Mouse (Mus musculus) limb, embryonic 12.5 days (tissue): Measurements from ENCODE around the gene Cadm3. TPM values are rescaled to one million over a fixed set of nuclear protein-coding genes. Genes with fewer than 3 reads are reported as not detected.
A peak's percentile ranks its signal among the peaks of the same experiment; 100 is the strongest.

Experiments used
- ATAC-seq: fragments of 200-750 bp; cut with Nextera tagmentation; 2 replicates; pipeline ENCODE4 v1.8.0; 2017; ENCODE audit warnings: low read depth, moderate TSS enrichment; ENCODE audit not compliant: insufficient number of reproducible peaks, insufficient read depth, low FRiP score, low TSS enrichment
- H3K27ac ChIP-seq: fragments of 300-500 bp; sonication (generic); 2 replicates; pipeline ENCODE4 v1.5.1; 2016; ENCODE audit warnings: mild to moderate bottlenecking, moderate library complexity
- H3K27me3 ChIP-seq: fragments of 300-500 bp; sonication (generic); 2 replicates; pipeline ENCODE4 v1.6.1; 2016; ENCODE audit warnings: mild to moderate bottlenecking, moderate library complexity
- H3K36me3 ChIP-seq: fragments of 300-500 bp; sonication (generic); 2 replicates; pipeline ENCODE4 v1.6.1; 2016; ENCODE audit warnings: mild to moderate bottlenecking, moderate library complexity
- H3K4me1 ChIP-seq: fragments of 300-500 bp; sonication (generic); replicated peaks from 2 replicates; pipeline ENCODE4 v1.6.1; 2016
- H3K4me2 ChIP-seq: fragments of 300-500 bp; sonication (generic); 2 replicates; pipeline ENCODE4 v1.6.1; 2016; ENCODE audit warnings: mild to moderate bottlenecking, moderate library complexity
- H3K4me3 ChIP-seq: fragments of 300-500 bp; sonication (generic); replicated peaks from 2 replicates; pipeline ENCODE4 v1.5.1; 2016; ENCODE audit warnings: mild to moderate bottlenecking
- H3K9ac ChIP-seq: fragments of 300-500 bp; sonication (generic); replicated peaks from 2 replicates; pipeline ENCODE4 v1.6.1; 2016; ENCODE audit warnings: mild to moderate bottlenecking, moderate library complexity
- H3K9me3 ChIP-seq: fragments of 300-500 bp; sonication (generic); 2 replicates; pipeline ENCODE4 v1.6.1; 2016; ENCODE audit warnings: mild to moderate bottlenecking, moderate library complexity
- WGBS: fragments of 180-500 bp; shearing (Covaris S2); methylation state at CpG from one replicate; pipeline ENCODE4 v1.1.7; 2016; 5-methylcytosine and 5-hydroxymethylcytosine counted together
- polyA plus RNA-seq: library from polyadenylated mRNA; unstranded; fragments of >200 nt; fragmentation: Nextera tagmentation; extraction: Ambion mirVana; gene quantifications from 2 replicates; pipeline ENCODE4 v1.2.1, GENCODE M21; 2016

Cadm3 gene
- polyA plus RNA-seq, result 0.50 and 0.61 TPM in 2 replicates

DNA sequence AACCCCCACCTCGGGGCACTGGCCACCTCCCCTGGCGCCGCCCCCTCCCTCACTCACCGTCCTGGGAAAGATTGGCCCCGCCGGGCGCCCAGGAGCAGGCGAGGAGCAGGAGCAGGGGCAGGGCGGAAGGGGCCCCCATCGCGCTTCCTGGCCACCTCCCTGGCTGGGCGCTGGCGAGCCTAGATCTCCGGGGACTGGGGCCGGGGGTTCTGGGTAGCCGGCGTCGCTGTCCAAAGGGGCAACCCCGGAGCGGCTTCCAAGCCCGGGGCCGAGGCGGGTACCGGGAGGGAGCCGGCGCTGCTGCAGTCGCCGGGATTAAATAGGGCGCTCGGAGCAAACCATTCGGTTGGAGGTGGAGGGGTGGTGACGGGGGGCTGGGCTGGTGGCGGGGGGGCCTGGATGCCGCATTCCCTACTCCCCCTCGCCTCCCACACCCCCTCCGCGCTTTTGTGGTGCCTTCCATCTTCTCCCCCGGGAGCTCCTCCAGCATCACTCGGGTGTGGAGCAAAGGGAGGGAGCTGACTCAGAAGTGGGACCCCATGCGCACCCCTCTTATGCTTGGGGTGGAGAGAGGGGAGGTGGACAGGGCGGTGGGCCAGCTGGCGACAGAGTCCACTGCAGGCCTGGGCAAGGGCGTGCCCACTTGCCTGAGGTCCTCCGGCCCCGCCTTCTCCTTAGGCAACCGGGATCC is at the start of gene Cadm3:
TSS of gene Cadm3 (minus strand) at position 340 of the 691 bp plus-strand sequence.
- peak; percentile 61; the same call in 1 of the 2 replicates for ATAC-seq
- Histone ChIP-seq H3K4me2 (peak within 1 kb of the TSS; percentile 95), H3K9me3 (no peaks in the 10 kb centered on the region), H3K9ac (peak within 1 kb of the TSS; percentile 53; the same call in 1 of the 2 replicates), H3K4me1 (peaks cover 21% of the 10 kb centered on the region), H3K4me3 (peak within 1 kb of the TSS; percentile 56), H3K27me3 (peaks cover 59% of the 10 kb centered on the region), H3K36me3 (no peaks in the 10 kb centered on the region), H3K27ac (no peak within 1 kb of the TSS)
- WGBS, result under 1% methylated on average over 46 of the region's 46 CpGs

DNA sequence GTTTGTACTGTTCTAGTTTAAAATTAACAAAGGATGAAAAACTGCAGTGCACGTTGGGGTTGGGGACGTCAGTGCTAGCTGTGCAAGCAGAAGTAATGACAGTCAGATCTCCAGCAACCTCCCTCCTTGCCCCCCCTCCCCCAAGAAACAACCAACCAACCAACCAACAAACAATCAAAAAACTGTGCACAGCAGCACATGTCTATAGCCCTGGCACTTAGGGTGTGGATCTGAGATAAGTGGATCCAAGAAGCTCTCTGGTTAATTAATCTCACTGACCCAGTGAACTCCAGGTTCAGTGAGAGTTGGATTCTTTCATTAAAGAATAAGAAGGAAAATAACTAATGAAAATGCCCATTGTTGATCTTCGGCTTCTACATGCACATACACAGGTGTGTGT is 47.1 kb upstream of the Cadm3 start:
- H3K4me1 ChIP-seq, result peaks cover 14% of the 10 kb centered on the region
- H3K9ac ChIP-seq, result no peak overlapping the region
- WGBS, result 56% methylated on average over 3 of the region's 3 CpGs
- H3K9me3 ChIP-seq, result no peaks in the 10 kb centered on the region
- ATAC-seq, result peak; percentile 45; the same call in 1 of the 2 replicates
- H3K27me3 ChIP-seq, result no peaks in the 10 kb centered on the region
- H3K4me2 ChIP-seq, result no peak overlapping the region
- H3K36me3 ChIP-seq, result no peaks in the 10 kb centered on the region
- no peak overlapping the region for H3K27ac ChIP-seq
- no peak overlapping the region for H3K4me3 ChIP-seq

DNA sequence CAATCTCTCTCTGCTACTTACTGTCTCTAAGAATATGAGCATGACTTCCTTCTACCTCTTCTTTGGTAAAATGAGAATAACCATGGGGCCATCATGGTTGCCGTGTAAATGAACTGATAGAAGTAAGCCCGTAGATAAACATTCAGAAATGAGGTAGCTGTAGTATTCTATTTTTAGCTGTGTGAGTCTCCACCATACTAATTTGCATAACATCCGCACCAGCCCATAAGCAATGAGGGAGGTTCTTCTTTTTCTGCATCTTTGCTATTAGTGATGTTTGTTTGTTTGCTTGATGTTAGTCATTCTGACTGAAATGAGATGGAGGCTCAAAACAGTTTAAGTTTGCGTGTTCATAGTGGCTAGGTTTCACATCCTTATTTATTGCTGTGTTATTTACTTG is 44.4 kb upstream of the Cadm3 start:
- ATAC-seq, result no peak
- Histone ChIP-seq H3K4me2 (no peak overlapping the region), H3K9me3 (no peaks in the 10 kb centered on the region), H3K27ac (no peak overlapping the region), H3K4me1 (peaks cover 9% of the 10 kb centered on the region; the same call in 1 of the 2 replicates), H3K36me3 (no peaks in the 10 kb centered on the region), H3K9ac (no peak overlapping the region), H3K27me3 (no peaks in the 10 kb centered on the region), H3K4me3 (no peak overlapping the region)
- WGBS, result 87% methylated on average over 4 of the region's 4 CpGs

DNA sequence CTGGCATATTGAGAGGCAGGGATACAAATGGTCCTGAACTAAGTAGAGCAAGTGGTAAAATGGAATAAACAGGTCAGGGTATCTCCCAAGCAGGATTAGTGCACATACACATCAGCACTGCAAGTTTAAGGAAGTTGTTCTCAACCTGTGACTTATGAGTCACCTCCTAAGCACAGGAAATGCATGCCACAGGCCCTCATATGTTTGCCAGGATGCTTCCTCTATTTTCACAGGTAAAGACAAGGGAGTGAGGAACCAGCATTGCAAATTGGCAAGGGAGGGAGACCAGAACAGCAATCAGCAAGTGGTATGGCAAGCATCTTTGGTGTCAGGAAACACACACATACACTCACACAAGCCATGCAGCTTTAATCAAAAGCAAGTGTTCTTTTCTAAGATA is 41.6 kb upstream of the Cadm3 start:
- H3K4me2 ChIP-seq, result no peak overlapping the region

DNA sequence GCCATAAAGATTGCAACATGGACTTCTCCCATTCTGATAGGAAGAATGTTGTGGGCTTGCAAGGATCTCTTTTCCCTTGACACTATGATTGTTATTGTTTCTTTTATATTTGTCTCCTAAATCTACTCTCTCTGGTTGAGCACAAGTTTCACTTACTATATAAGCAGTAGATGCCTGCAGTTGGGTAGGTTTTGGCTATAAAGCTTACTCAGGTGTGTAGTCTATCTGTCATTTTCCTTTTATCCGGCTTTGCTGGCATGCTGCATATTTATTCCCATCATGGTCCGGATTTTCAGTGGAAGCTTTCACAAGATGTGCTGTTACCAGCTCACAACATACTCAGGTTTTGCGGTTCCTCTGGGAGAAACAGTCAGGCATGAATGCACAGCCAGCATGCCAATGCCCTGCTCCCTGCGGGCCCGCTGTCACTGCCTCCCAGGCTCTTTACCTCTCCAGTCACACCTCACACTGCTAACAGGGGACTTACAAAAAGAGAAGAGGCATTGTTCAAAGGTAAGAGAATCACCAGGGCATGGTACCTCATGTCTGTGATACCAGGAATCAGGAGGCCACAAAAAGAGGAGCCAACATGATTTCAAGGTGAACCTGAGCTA is 37.3 kb upstream of the Cadm3 start:
- no peaks in the 10 kb centered on the region for H3K27me3 ChIP-seq
- ATAC-seq, result no peak
- H3K27ac ChIP-seq, result no peak overlapping the region
- H3K9me3 ChIP-seq, result no peaks in the 10 kb centered on the region
- H3K9ac ChIP-seq, result no peak overlapping the region
- H3K4me1 ChIP-seq, result no peaks in the 10 kb centered on the region
- no peaks in the 10 kb centered on the region for H3K36me3 ChIP-seq
- 89% methylated on average over 5 of the region's 5 CpGs for WGBS
- no peak overlapping the region for H3K4me2 ChIP-seq
- H3K4me3 ChIP-seq, result no peak overlapping the region

More for the DNA sequence above, 41.6 kb upstream of the Cadm3 start:
- Histone ChIP-seq H3K27ac (no peak overlapping the region), H3K27me3 (no peaks in the 10 kb centered on the region), H3K9ac (no peak overlapping the region), H3K4me3 (no peak overlapping the region), H3K9me3 (no peaks in the 10 kb centered on the region), H3K36me3 (no peaks in the 10 kb centered on the region), H3K4me1 (0 out of 2 replicates have a peak, but pooled peaks cover 6% of the 10 kb centered on the region)
- ATAC-seq, result no peak

DNA sequence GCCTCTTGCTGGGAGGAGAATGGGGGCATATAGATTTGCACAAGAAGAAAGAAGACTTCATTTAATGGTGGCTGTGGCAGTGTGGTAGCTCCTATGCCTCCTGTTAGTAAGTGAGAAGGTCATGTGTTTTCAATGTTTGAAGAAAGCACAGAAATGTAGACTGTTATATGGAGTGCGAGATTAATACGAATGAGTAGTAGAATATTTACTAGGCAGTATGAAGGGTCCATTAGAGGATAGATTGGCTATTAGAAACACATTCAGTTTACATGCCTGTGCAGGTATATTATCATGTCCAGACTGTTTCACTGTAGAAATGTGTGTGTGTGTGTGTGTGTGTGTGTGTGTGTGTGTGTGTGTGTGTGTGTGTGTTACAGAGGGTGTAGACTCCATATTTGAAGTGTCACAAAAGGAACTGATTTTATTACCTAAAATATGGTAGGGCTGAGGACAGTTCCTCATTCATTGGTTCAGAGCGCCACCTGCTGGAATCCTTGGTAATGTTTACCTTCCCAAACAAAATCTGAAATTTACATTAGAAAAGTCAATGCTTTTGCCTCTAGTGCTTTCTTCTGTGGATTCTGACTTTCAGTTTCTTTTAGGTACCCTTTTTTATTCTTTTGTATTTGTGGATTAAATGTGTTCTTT is 31.0 kb upstream of the Cadm3 start:
- H3K4me2 ChIP-seq, result no peak overlapping the region
- no peak for ATAC-seq
- 40% methylated on average over 3 of the region's 3 CpGs for WGBS

DNA sequence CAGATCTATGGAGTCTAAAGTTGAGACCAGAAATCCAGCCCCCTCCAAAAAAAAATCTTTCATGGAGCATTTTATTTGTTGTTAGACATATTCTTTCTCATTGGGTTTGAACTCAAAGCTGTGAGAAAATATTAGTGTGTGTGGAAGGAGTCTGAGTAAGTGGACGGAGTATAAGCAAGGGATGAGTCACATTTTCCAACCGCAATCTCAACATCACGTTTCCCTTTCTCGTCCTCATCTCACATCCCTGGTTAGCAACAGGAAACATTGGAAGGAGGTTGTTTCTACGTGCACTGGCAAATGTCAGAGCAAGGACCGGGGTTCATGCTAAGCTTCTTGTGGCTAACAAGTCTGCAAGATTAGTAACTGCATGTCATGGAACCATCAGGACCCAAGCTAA is 24.3 kb upstream of the Cadm3 start:
- no peak for ATAC-seq

More for the DNA sequence above, 31.0 kb upstream of the Cadm3 start:
- Histone ChIP-seq H3K27me3 (no peaks in the 10 kb centered on the region), H3K27ac (no peak overlapping the region), H3K4me1 (no peaks in the 10 kb centered on the region), H3K36me3 (no peaks in the 10 kb centered on the region), H3K9ac (no peak overlapping the region), H3K4me3 (no peak overlapping the region), H3K9me3 (no peaks in the 10 kb centered on the region)

DNA sequence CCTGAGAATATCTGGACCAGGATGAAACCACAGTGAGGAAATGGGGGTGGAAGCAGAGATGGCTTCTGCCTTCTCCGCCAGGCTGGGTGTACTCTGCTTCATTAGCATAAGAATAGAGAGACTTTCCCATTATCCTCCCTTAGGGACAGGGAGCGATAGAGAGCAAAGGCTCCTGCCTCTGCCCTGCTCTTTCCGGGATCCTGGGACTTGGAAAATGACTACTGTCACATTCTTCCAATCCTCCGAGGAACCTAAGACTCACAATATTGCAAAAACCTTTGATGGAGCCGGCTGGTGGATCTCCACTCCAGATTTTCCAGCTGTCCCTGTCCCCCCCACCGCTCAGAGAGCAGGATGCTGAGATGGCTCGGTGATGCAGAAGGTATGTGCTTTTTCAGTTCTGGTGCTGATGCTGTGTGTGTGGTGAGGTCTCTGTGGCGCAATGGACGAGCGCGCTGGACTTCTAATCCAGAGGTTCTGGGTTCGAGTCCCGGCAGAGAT is 22.5 kb upstream of the Cadm3 start:
- H3K36me3 ChIP-seq, result no peaks in the 10 kb centered on the region
- WGBS, result 5% methylated on average over 13 of the region's 13 CpGs
- H3K9ac ChIP-seq, result no peak overlapping the region
- peak overlapping the region; percentile 24 for H3K4me3 ChIP-seq
- peak; percentile 56; the same call in 1 of the 2 replicates for ATAC-seq
- no peak overlapping the region for H3K27ac ChIP-seq
- H3K27me3 ChIP-seq, result no peaks in the 10 kb centered on the region
- peaks cover 6% of the 10 kb centered on the region; the same call in 1 of the 2 replicates for H3K4me1 ChIP-seq
- H3K9me3 ChIP-seq, result no peaks in the 10 kb centered on the region
- peak overlapping the region; percentile 41 for H3K4me2 ChIP-seq

More for the DNA sequence above, 24.3 kb upstream of the Cadm3 start:
- Histone ChIP-seq H3K4me2 (no peak overlapping the region), H3K27me3 (no peaks in the 10 kb centered on the region), H3K9ac (no peak overlapping the region), H3K4me3 (no peak overlapping the region), H3K4me1 (peaks cover 6% of the 10 kb centered on the region; the same call in 1 of the 2 replicates), H3K36me3 (no peaks in the 10 kb centered on the region), H3K27ac (no peak overlapping the region), H3K9me3 (no peaks in the 10 kb centered on the region)
- 87% methylated on average over 6 of the region's 6 CpGs for WGBS

DNA sequence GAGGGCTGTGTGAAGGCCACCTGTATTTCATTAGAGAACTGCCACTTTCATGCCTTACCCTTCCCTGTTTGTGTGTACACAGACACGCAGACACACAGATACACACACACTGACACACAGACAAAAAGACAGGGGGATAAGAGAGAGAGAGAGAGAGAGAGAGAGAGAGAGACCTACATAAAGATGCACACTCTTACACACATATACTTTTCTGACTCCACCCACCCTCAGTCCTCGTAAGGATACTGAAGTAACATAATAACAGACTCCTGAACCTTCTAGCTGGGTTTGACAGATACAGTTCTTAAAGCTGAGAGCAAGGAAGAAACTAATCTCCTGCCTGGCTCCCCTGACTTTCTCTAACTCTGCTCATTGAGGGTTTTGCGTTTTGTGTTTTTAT is 21.9 kb upstream of the Cadm3 start:
- Histone ChIP-seq H3K4me2 (peak overlapping the region; percentile 41), H3K9ac (no peak overlapping the region), H3K27me3 (no peaks in the 10 kb centered on the region), H3K9me3 (no peaks in the 10 kb centered on the region), H3K4me3 (peak overlapping the region; percentile 24), H3K4me1 (peaks cover 6% of the 10 kb centered on the region; the same call in 1 of the 2 replicates), H3K36me3 (no peaks in the 10 kb centered on the region), H3K27ac (no peak overlapping the region)
- 5% methylated on average over 3 of the region's 3 CpGs for WGBS
- ATAC-seq, result no peak

DNA sequence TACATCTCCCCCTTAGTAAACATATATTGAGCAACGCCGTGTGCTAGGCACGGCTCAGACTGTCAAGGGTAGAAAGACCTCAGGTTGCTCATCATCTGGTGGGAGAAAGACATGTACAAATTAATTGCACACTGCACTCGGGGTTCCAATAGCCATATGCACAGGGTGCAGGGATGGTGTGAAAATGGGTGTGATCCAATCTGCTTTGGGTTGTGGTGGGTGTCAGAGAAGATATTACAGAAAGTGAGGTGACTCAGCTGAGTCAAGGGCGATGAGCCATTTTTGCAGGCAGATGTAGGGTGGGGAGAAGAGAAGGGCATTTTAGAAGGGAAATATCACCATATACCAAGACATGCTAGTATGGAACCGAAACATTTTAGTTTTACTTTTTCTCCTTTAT is 13.9 kb upstream of the Cadm3 start:
- WGBS, result 84% methylated on average over 6 of the region's 6 CpGs
- H3K4me2 ChIP-seq, result no peak overlapping the region
- H3K27me3 ChIP-seq, result no peaks in the 10 kb centered on the region; the same call in 1 of the 2 replicates
- H3K9me3 ChIP-seq, result no peaks in the 10 kb centered on the region
- no peaks in the 10 kb centered on the region for H3K4me1 ChIP-seq
- no peak overlapping the region for H3K9ac ChIP-seq
- no peak overlapping the region for H3K4me3 ChIP-seq
- no peak for ATAC-seq
- no peak overlapping the region for H3K27ac ChIP-seq
- no peaks in the 10 kb centered on the region for H3K36me3 ChIP-seq
